Mouse (Mus musculus) CH12.LX (cell line): Measurements from ENCODE around the gene Nacc1. TPM values are rescaled to one million over a fixed set of nuclear protein-coding genes. Genes with fewer than 3 reads are reported as not detected.

Experiments used
- DNase-seq: peaks from one replicate; pipeline ENCODE4 v3.0.0-alpha.2; 2013; ENCODE audit errors: extremely low read depth
- H3K27ac ChIP-seq: 2 replicates; pipeline ENCODE4 v1.5.1; 2012; ENCODE audit warnings: low read depth, mild to moderate bottlenecking, control low read depth, moderate library complexity; ENCODE audit not compliant: insufficient read depth
- H3K27me3 ChIP-seq: replicated peaks from 2 replicates; pipeline ENCODE3; 2012; ENCODE audit warnings: inconsistent platforms
- H3K36me3 ChIP-seq, 2 experiments: replicated peaks in 1 of 2; 2 replicates each; pipeline versions ENCODE3 to v1.6.1; 2012; ENCODE audit warnings: inconsistent platforms in 1 of 2, low read length in 1 of 2, mild to moderate bottlenecking in 1 of 2, mixed read lengths in 1 of 2, moderate library complexity in 1 of 2; ENCODE audit not compliant: control insufficient read depth in 1 of 2, insufficient read depth in 1 of 2
- H3K4me1 ChIP-seq, 2 experiments: 2 replicates each; pipeline ENCODE4 v1.6.1; 2012; ENCODE audit warnings: inconsistent platforms in 1 of 2, moderate library complexity in 1 of 2; ENCODE audit not compliant: insufficient read depth in 2 of 2, control insufficient read depth in 1 of 2
- H3K4me2 ChIP-seq: 2 replicates; pipeline ENCODE4 v1.6.1; 2012; ENCODE audit warnings: low read depth, mild to moderate bottlenecking, control low read depth; ENCODE audit not compliant: poor library complexity, insufficient read depth, severe bottlenecking
- H3K4me3 ChIP-seq, 3 experiments: fragments of 150-350 bp in 1 of 3; sonication (generic) in 1 of 3; replicated peaks in 1 of 3; 2 replicates each; pipeline versions ENCODE3 to v1.5.1; 2011 to 2012; ENCODE audit warnings: low read depth in 2 of 3, low read length in 2 of 3, mild to moderate bottlenecking in 2 of 3, moderate library complexity in 2 of 3, control low read depth in 1 of 3, improper control_type of control experiment in 1 of 3, inconsistent platforms in 1 of 3, mixed read lengths in 1 of 3; ENCODE audit not compliant: poor library complexity in 1 of 3
- H3K79me2 ChIP-seq: replicated peaks from 2 replicates; pipeline ENCODE4 v1.6.1; 2012; ENCODE audit warnings: mild to moderate bottlenecking, moderate library complexity; ENCODE audit not compliant: control insufficient read depth, poor library complexity, insufficient read depth, severe bottlenecking; ENCODE audit errors: extremely low read depth
- H3K9ac ChIP-seq: 2 replicates; pipeline ENCODE4 v1.6.1; 2012; ENCODE audit warnings: low read depth, mild to moderate bottlenecking, control low read depth, moderate library complexity; ENCODE audit not compliant: insufficient read depth
- H3K9me3 ChIP-seq: replicated peaks from 2 replicates; pipeline ENCODE3; 2012; ENCODE audit warnings: low read length, inconsistent platforms, mixed read lengths
- BHLHE40 ChIP-seq: IDR thresholded peaks from 2 replicates; pipeline ENCODE4 v1.6.1; 2011; ENCODE audit warnings: mild to moderate bottlenecking, low read depth, low read length, improper control_type of control experiment
- CHD1 ChIP-seq: IDR thresholded peaks from 2 replicates; pipeline ENCODE4 v1.6.1; 2012; ENCODE audit warnings: low read depth, low read length, improper control_type of control experiment, inconsistent platforms
- CHD2 ChIP-seq: IDR thresholded peaks from 2 replicates; pipeline ENCODE4 v1.6.1; 2011; ENCODE audit warnings: low read length, improper control_type of control experiment
- CTCF ChIP-seq, 2 experiments: IDR thresholded peaks in 1 of 2; conservative IDR thresholded peaks in 1 of 2; 2 replicates each; pipeline ENCODE4 v1.5.1; 2011 to 2012; ENCODE audit warnings: low read depth in 2 of 2, low read length in 2 of 2, improper control_type of control experiment in 1 of 2, inconsistent platforms in 1 of 2, mild to moderate bottlenecking in 1 of 2, moderate library complexity in 1 of 2
- E2F4 ChIP-seq: IDR thresholded peaks from 2 replicates; pipeline ENCODE4 v1.6.1; 2011; ENCODE audit warnings: low read depth, low read length, improper control_type of control experiment; ENCODE audit not compliant: insufficient replicate concordance
- ELF1 ChIP-seq: IDR thresholded peaks from 2 replicates; pipeline ENCODE4 v1.6.1; 2014; ENCODE audit warnings: low read depth, mild to moderate bottlenecking, inconsistent platforms, low read length, improper control_type of control experiment
- ETS1 ChIP-seq: conservative IDR thresholded peaks from 2 replicates; pipeline ENCODE4 v1.6.1; 2012; ENCODE audit warnings: low read depth, mild to moderate bottlenecking, inconsistent platforms, low read length, improper control_type of control experiment, moderate library complexity
- GABPA ChIP-seq: IDR thresholded peaks from 2 replicates; pipeline ENCODE4 v1.6.1; 2012; ENCODE audit warnings: low read depth, low read length, improper control_type of control experiment, inconsistent platforms; ENCODE audit not compliant: insufficient replicate concordance
- HCFC1 ChIP-seq: IDR thresholded peaks from 2 replicates; pipeline ENCODE4 v1.6.1; 2012; ENCODE audit warnings: low read depth, mild to moderate bottlenecking, inconsistent platforms, low read length, improper control_type of control experiment
- IRF4 ChIP-seq: IDR thresholded peaks from 2 replicates; pipeline ENCODE4 v1.6.1; 2014; ENCODE audit warnings: low read depth, mild to moderate bottlenecking, inconsistent platforms, low read length, improper control_type of control experiment
- JUN ChIP-seq: IDR thresholded peaks from 2 replicates; pipeline ENCODE4 v1.6.1; 2011; ENCODE audit warnings: low read depth, mild to moderate bottlenecking, low read length, improper control_type of control experiment, moderate library complexity; ENCODE audit not compliant: insufficient read depth
- KAT2A ChIP-seq: IDR thresholded peaks from 2 replicates; pipeline ENCODE4 v1.6.1; 2012; ENCODE audit warnings: low read length, improper control_type of control experiment, inconsistent platforms; ENCODE audit not compliant: insufficient replicate concordance
- MAX ChIP-seq: IDR thresholded peaks from 2 replicates; pipeline ENCODE4 v1.6.1; 2011; ENCODE audit warnings: low read length, improper control_type of control experiment
- MAZ ChIP-seq: IDR thresholded peaks from 2 replicates; pipeline ENCODE4 v1.6.1; 2012; ENCODE audit warnings: low read depth, mild to moderate bottlenecking, inconsistent platforms, low read length, improper control_type of control experiment, moderate library complexity
- MEF2A ChIP-seq: IDR thresholded peaks from 2 replicates; pipeline ENCODE4 v1.6.1; 2014; ENCODE audit warnings: low read depth, mild to moderate bottlenecking, inconsistent platforms, low read length, improper control_type of control experiment, borderline replicate concordance
- MXI1 ChIP-seq: IDR thresholded peaks from 2 replicates; pipeline ENCODE4 v1.6.1; 2011; ENCODE audit warnings: mild to moderate bottlenecking, low read depth, low read length, improper control_type of control experiment
- MYC ChIP-seq: IDR thresholded peaks from 2 replicates; pipeline ENCODE4 v1.6.1; 2011; ENCODE audit warnings: low read depth, mild to moderate bottlenecking, improper control_type of control experiment, low read length
- NELFE ChIP-seq: IDR thresholded peaks from 2 replicates; pipeline ENCODE4 v1.6.1; 2011; ENCODE audit warnings: low read depth, low read length, improper control_type of control experiment
- NRF1 ChIP-seq: IDR thresholded peaks from 2 replicates; pipeline ENCODE4 v1.6.1; 2014; ENCODE audit warnings: low read depth, mild to moderate bottlenecking, inconsistent platforms, low read length, improper control_type of control experiment, moderate library complexity
- PAX5 ChIP-seq: IDR thresholded peaks from 2 replicates; pipeline ENCODE4 v1.6.1; 2012; ENCODE audit warnings: low read length, inconsistent platforms, mixed read lengths
- POLR2A ChIP-seq: IDR thresholded peaks from 2 replicates; pipeline ENCODE4 v1.6.1; 2011; ENCODE audit warnings: low read depth, mild to moderate bottlenecking, improper control_type of control experiment, low read length
- POLR2AphosphoS2 ChIP-seq: IDR thresholded peaks from 2 replicates; pipeline ENCODE4 v1.6.1; 2011; ENCODE audit warnings: low read depth, low read length, improper control_type of control experiment
- RAD21 ChIP-seq: IDR thresholded peaks from 2 replicates; pipeline ENCODE4 v1.6.1; 2011; ENCODE audit warnings: low read depth, mild to moderate bottlenecking, low read length, improper control_type of control experiment, moderate library complexity
- RCOR1 ChIP-seq: conservative IDR thresholded peaks from 2 replicates; pipeline ENCODE4 v1.6.1; 2012; ENCODE audit warnings: low read depth, mild to moderate bottlenecking, inconsistent platforms, low read length, improper control_type of control experiment
- SIN3A ChIP-seq: IDR thresholded peaks from 2 replicates; pipeline ENCODE4 v1.6.1; 2012; ENCODE audit warnings: low read length, improper control_type of control experiment, inconsistent platforms
- SMC3 ChIP-seq: IDR thresholded peaks from 2 replicates; pipeline ENCODE4 v1.6.1; 2011; ENCODE audit warnings: low read depth, low read length, improper control_type of control experiment
- TCF12 ChIP-seq: IDR thresholded peaks from 2 replicates; pipeline ENCODE4 v1.6.1; 2014; ENCODE audit warnings: low read depth, mild to moderate bottlenecking, inconsistent platforms, low read length, improper control_type of control experiment
- UBTF ChIP-seq: IDR thresholded peaks from 2 replicates; pipeline ENCODE4 v1.6.1; 2012; ENCODE audit warnings: low read depth, mild to moderate bottlenecking, inconsistent platforms, low read length, improper control_type of control experiment, moderate library complexity
- USF1 ChIP-seq: IDR thresholded peaks from 2 replicates; pipeline ENCODE4 v1.6.1; 2014; ENCODE audit warnings: low read depth, mild to moderate bottlenecking, inconsistent platforms, low read length, improper control_type of control experiment
- ZC3H11A ChIP-seq: IDR thresholded peaks from 2 replicates; pipeline ENCODE4 v1.6.1; 2012; ENCODE audit warnings: low read depth, mild to moderate bottlenecking, inconsistent platforms, low read length, improper control_type of control experiment
- ZKSCAN1 ChIP-seq: IDR thresholded peaks from 2 replicates; pipeline ENCODE4 v1.6.1; 2012; ENCODE audit warnings: low read depth, inconsistent platforms, low read length, improper control_type of control experiment, borderline replicate concordance
- ZMIZ1 ChIP-seq: IDR thresholded peaks from 2 replicates; pipeline ENCODE4 v1.6.1; 2012; ENCODE audit warnings: low read depth, mild to moderate bottlenecking, inconsistent platforms, low read length, improper control_type of control experiment
- ZNF384 ChIP-seq: IDR thresholded peaks from 2 replicates; pipeline ENCODE4 v1.6.1; 2012; ENCODE audit warnings: low read depth, low read length, improper control_type of control experiment, inconsistent platforms
- dilution Hi-C: fragments of 300-500 bp; cut with MboI; formaldehyde crosslinking; loops from 2 replicates; pipeline ENCODE4 v1.14.3; 2020; ENCODE audit warnings: low sequenced_read_pairs; ENCODE audit not compliant: extremely low pct_unique_long_range_greater_than_20kb, extremely low pct_ligation_motif_present
- in situ Hi-C: fragments of 300-500 bp; cut with MboI; formaldehyde crosslinking; loops from 3 replicates; pipeline ENCODE4 v1.14.3; 2019; ENCODE audit warnings: low sequenced_read_pairs, low pct_ligation_motif_present, low pct_unique_long_range_greater_than_20kb, mixed read lengths
- polyA plus RNA-seq: library from polyadenylated mRNA; unstranded; fragments of >175 nt; gene quantifications from 2 replicates; pipeline ENCODE4 v1.2.1, GENCODE M21; 2012; ENCODE audit warnings: low read depth; ENCODE audit not compliant: insufficient read length
- total RNA-seq, 2 experiments: library from RNA; depleted of rRNA; stranded (reverse); fragments of 300-350 nt in 1 of 2; fragments of >200 nt in 1 of 2; gene quantifications; 2 replicates each; pipeline ENCODE4 v1.2.3; 2012 to 2014

The Nacc1 gene
- total and polyA plus RNA-seq, 3 experiments: 23.3 to 84.1 (median 45.1) TPM

DNA sequence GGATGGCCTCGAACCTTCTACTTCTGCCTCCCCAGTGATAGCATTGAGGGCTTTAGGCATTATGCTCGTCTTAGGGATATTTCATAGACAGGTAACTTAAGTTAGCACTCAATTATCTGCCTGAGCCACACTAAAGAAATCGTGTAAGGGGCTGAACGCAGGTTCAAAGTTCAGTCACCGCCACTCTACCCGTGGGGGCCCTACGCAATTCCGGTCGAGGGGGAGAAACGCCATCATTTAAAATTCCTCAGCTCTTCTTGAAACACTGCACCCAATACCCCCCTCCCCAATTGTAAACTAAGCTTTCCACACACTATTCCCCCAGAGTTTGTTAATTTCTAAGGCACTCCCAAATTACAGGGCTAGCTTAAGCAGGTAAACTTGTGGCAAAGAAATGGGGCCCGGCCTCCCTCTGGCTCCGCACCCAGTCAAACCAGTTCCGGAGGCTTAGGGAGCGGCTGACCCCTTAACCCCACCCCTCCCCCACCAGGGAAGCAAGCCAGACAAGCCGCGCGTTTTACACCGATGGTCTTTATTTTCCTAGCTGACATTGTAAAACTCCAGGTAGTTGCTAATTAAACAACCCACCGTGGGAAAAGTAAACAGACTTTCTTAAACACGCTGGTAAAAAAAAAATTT lies 26.7 kb downstream of the Nacc1 start (continued):
- 0 out of 2 replicates have a peak, but pooled peaks have one; percentile 64 for TF ChIP-seq CHD2
- TF ChIP-seq RCOR1: no peak
- TF ChIP-seq ELF1: no peak; the same call in 1 of the 2 replicates
- no peak for TF ChIP-seq MAX
- TF ChIP-seq UBTF: peak; percentile 24; the same call in 1 of the 2 replicates
- no peak for TF ChIP-seq TCF12

DNA sequence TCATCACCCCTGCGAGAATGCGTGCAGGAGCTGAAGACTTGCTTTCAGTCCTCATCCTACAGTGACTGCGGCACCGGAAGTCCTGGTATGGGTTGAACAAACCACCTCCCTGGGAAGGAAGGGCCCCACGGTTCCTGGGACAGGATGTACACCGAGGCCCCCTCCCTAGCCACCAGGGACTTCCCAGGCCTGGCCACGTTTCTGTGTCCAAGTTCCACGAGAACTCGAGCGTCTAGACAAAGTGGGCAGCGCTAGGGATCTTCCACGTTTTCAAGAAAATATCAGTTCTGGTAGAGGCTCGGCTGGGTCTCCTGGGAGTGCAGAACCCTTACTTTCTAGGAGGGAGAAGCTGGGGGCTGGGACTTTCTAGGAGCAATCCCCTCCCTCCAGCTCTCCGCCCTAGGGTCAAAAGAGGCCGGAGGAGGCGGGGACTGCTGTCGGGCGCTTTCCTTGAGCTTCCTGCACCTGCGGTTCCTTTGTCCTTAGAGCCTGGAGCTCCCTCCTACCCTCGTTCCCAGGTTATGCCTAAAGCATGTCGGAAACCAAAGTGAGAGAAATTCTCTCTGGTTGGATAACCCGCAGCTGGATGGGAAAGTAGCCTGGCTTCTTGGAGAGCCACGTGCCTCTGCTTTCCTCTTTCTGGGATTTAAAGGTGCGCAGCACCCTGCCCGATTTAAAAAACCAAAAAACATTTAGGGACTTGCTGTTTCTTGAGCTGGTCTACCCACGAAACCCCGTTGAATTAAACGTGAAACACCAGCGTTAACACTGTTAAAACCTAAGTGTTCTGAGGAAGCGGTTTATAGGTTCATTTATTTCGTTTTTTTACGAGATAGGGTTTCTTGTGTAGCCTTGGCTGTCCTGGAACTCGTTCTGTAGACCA lies 27.5 kb downstream of the Nacc1 start:
- Histone ChIP-seq H3K27ac (peak overlapping the region; percentile 97), H3K4me1 (peaks cover 7 to 40% of the 10 kb centered on the region in 2 experiments), H3K27me3 (no peaks in the 10 kb centered on the region), H3K9me3 (no peaks in the 10 kb centered on the region), H3K4me3 (peak overlapping the region; percentile 68 to 97 (median 80)), H3K79me2 (peaks cover 20% of the 10 kb centered on the region), H3K4me2 (peak overlapping the region; percentile 82), H3K36me3 (no peaks in the 10 kb centered on the region), H3K9ac (peak overlapping the region; percentile 95)
- dilution Hi-C loops (no loop called here), in situ Hi-C loops (no loop called here)
- peak; percentile 72 for DNase-seq
- TF ChIP-seq MAX: peak; percentile 76; the same call in 1 of the 2 replicates
- TF ChIP-seq CHD2: peak; percentile 56
- TF ChIP-seq KAT2A: 0 out of 2 replicates have a peak, but pooled peaks have one; percentile 6
- TF ChIP-seq TCF12: peak; percentile 62
- peak; percentile 36; the same call in 1 of the 2 replicates for TF ChIP-seq MAZ
- peak; percentile 55; the same call in 1 of the 2 replicates for TF ChIP-seq POLR2AphosphoS2
- TF ChIP-seq CTCF (conservative IDR thresholded peaks at IDR 0.05 in 1 of 2, IDR thresholded peaks at IDR 0.05 in 1 of 2; ENCODE audit: low read depth in 2 of 2, low read length in 2 of 2): no peak
- TF ChIP-seq E2F4: no peak
- TF ChIP-seq RCOR1: no peak
- peak; percentile 26 for TF ChIP-seq MYC
- no peak; the same call in 1 of the 2 replicates for TF ChIP-seq POLR2A
- peak; percentile 14; the same call in 1 of the 2 replicates for TF ChIP-seq NELFE
- TF ChIP-seq ZC3H11A: no peak
- TF ChIP-seq RAD21: no peak
- no peak; the same call in none of the 2 replicates for TF ChIP-seq HCFC1
- TF ChIP-seq ETS1: peak; percentile 34; the same call in 1 of the 2 replicates
- no peak for TF ChIP-seq JUN
- TF ChIP-seq ZMIZ1: peak; percentile 22; the same call in 1 of the 2 replicates
- TF ChIP-seq GABPA: no peak
- TF ChIP-seq SIN3A: peak; percentile 75; the same call in 1 of the 2 replicates
- TF ChIP-seq ZNF384: no peak
- no peak for TF ChIP-seq ZKSCAN1
- TF ChIP-seq MXI1: peak; percentile 86; the same call in 1 of the 2 replicates
- TF ChIP-seq MEF2A: peak; percentile 10; the same call in 1 of the 2 replicates
- peak; percentile 42; the same call in 1 of the 2 replicates for TF ChIP-seq IRF4
- TF ChIP-seq USF1: no peak
- TF ChIP-seq NRF1: 0 out of 2 replicates have a peak, but pooled peaks have one; percentile 18
- TF ChIP-seq BHLHE40: 0 out of 2 replicates have a peak, but pooled peaks have one; percentile 14
- no peak for TF ChIP-seq PAX5
- no peak for TF ChIP-seq CHD1
- no peak for TF ChIP-seq SMC3
